ENCODE assay signal across 8 mouse cellular contexts in genomic region chr15:102126303-102126702, GRCm38 (mm10). TPM values are rescaled to one million over a fixed set of nuclear protein-coding genes. Genes with fewer than 3 reads are reported as not detected.
A peak's percentile ranks its signal among the peaks of the same experiment; 100 is the strongest.
DNase-seq lines count a peak whose midpoint lies in the region; ATAC-seq and TF ChIP-seq lines count a peak whose summit lies in the region.
"Had no signal": no experiment of that assay in that cellular context is flagged by ENCODE, and none has a peak within 500 bp of the region (broad histone marks: within the 10 kb centered on the region; RNA-seq: fewer than 3 reads in every experiment).

No protein-coding gene starts in this region.

- no peaks in the 10 kb centered on the region for H3K27me3 ChIP-seq in liver, embryonic 15.5 days
- H3K27me3 ChIP-seq in liver, embryonic 11.5 days (replicated peaks; ENCODE audit: control insufficient read depth, insufficient read depth, low read length) = no peaks in the 10 kb centered on the region
- no peaks in the 10 kb centered on the region for H3K27me3 ChIP-seq in kidney, adult 2 months (replicated peaks; ENCODE audit: control insufficient read depth, insufficient read depth, low read length)
- H3K27me3 ChIP-seq in stomach, postnatal 0 days (ENCODE audit: control insufficient read depth, insufficient read depth, low read length) = no peaks in the 10 kb centered on the region

- TF ChIP-seq EP300 in stomach, postnatal 0 days (optimal IDR thresholded peaks at IDR 0.05) = no peak

- H3K4me3 ChIP-seq in liver, embryonic 15.5 days (replicated peaks) = no peak overlapping the region
- no peak overlapping the region for H3K4me3 ChIP-seq in liver, embryonic 11.5 days (ENCODE audit: low read depth, low read length)
- no peak overlapping the region for H3K4me3 ChIP-seq in kidney, adult 2 months (ENCODE audit: insufficient read depth, low read depth, low read length)
- no peak overlapping the region for H3K4me3 ChIP-seq in stomach, postnatal 0 days (ENCODE audit: low read depth, low read length)

- no peaks in the 10 kb centered on the region for H3K9me3 ChIP-seq in liver, embryonic 15.5 days (replicated peaks)
- H3K9me3 ChIP-seq in liver, embryonic 11.5 days (ENCODE audit: control insufficient read depth, low read length) = no peaks in the 10 kb centered on the region
- no peaks in the 10 kb centered on the region for H3K9me3 ChIP-seq in stomach, postnatal 0 days (ENCODE audit: control insufficient read depth, low read length)
- H3K9me3 ChIP-seq: G1E had no signal

- no peak overlapping the region for H3K4me2 ChIP-seq in liver, embryonic 15.5 days
- no peak overlapping the region for H3K4me2 ChIP-seq in liver, embryonic 11.5 days
- no peak overlapping the region for H3K4me2 ChIP-seq in stomach, postnatal 0 days (replicated peaks; ENCODE audit: low read depth)

- H3K36me3 ChIP-seq in liver, embryonic 15.5 days (replicated peaks) = peaks cover 76% of the 10 kb centered on the region
- H3K36me3 ChIP-seq in liver, embryonic 11.5 days (ENCODE audit: control insufficient read depth, insufficient read depth, low read length) = peaks cover 39% of the 10 kb centered on the region; the same call in 1 of the 2 replicates
- H3K36me3 ChIP-seq in kidney, adult 2 months (ENCODE audit: control insufficient read depth, insufficient read depth, low read length) = no peaks in the 10 kb centered on the region; the same call in 1 of the 2 replicates
- H3K36me3 ChIP-seq in stomach, postnatal 0 days (ENCODE audit: control insufficient read depth, insufficient read depth, low read length) = peaks cover 23% of the 10 kb centered on the region

- TF ChIP-seq CTCF in kidney, adult 2 months (conservative IDR thresholded peaks at IDR 0.05; ENCODE audit: insufficient read depth, insufficient read length, low read depth, low read length) = no peak
- no peak for TF ChIP-seq CTCF in stomach, postnatal 0 days (IDR thresholded peaks at IDR 0.05; ENCODE audit: low read depth)

- WGBS in liver, embryonic 15.5 days (ENCODE audit: insufficient replicate concordance) = 57% methylated on average over 2 of the region's 2 CpGs
- WGBS in liver, embryonic 11.5 days = 79% methylated on average over 2 of the region's 2 CpGs
- 27% methylated on average over 2 of the region's 2 CpGs for WGBS in kidney, adult 2 months
- WGBS in stomach, postnatal 0 days = 45% methylated on average over 2 of the region's 2 CpGs

- H3K4me1 ChIP-seq in liver, embryonic 15.5 days (replicated peaks) = no peaks in the 10 kb centered on the region
- no peaks in the 10 kb centered on the region; the same call in 1 of the 2 replicates for H3K4me1 ChIP-seq in liver, embryonic 11.5 days (replicated peaks; ENCODE audit: control insufficient read depth, insufficient read depth, low read length)
- peaks cover 9% of the 10 kb centered on the region; the same call in 1 of the 2 replicates for H3K4me1 ChIP-seq in kidney, adult 2 months (ENCODE audit: control insufficient read depth, insufficient read depth, low read length)
- H3K4me1 ChIP-seq in stomach, postnatal 0 days (replicated peaks; ENCODE audit: control insufficient read depth, insufficient read depth) = no peaks in the 10 kb centered on the region

- DNase-seq in liver, embryonic 11.5 days (ENCODE audit: low spot score) = no peak
- DNase-seq in cerebellum, postnatal 36 days = peak; percentile 67 to 77
- peak; percentile 89 for DNase-seq in kidney, adult 2 months
- no peak for DNase-seq in stomach, postnatal 0 days (ENCODE audit: low spot score)
- no peak for DNase-seq in thymus, postnatal 10 days (ENCODE audit: low spot score in 2 of 2)
- DNase-seq in urinary bladder, postnatal 36 days (ENCODE audit: low spot score in 2 of 2) = no peak

- no peak overlapping the region for H3K9ac ChIP-seq in liver, embryonic 15.5 days
- no peak overlapping the region for H3K9ac ChIP-seq in liver, embryonic 11.5 days (ENCODE audit: low read depth, low read length)
- no peak overlapping the region for H3K9ac ChIP-seq in stomach, postnatal 0 days (ENCODE audit: low read length)

- ATAC-seq in liver, embryonic 15.5 days (ENCODE audit: insufficient read depth) = 0 out of 2 replicates have a peak, but pooled peaks have one; percentile 15
- no peak for ATAC-seq in liver, embryonic 11.5 days (replicated peaks; ENCODE audit: low FRiP score)
- ATAC-seq in stomach, postnatal 0 days (ENCODE audit: low FRiP score, low TSS enrichment) = peak; percentile 41; the same call in 1 of the 2 replicates

- no peak overlapping the region for H3K27ac ChIP-seq in liver, embryonic 15.5 days (replicated peaks)
- H3K27ac ChIP-seq in liver, embryonic 11.5 days (ENCODE audit: low read depth, low read length) = no peak overlapping the region
- peak overlapping the region; percentile 73 for H3K27ac ChIP-seq in kidney, adult 2 months (ENCODE audit: insufficient read depth, low read depth, low read length)
- H3K27ac ChIP-seq in stomach, postnatal 0 days (replicated peaks) = peak overlapping the region; percentile 35; the same call in 1 of the 2 replicates

- TF ChIP-seq POLR2A in kidney, adult 2 months (IDR thresholded peaks at IDR 0.05; ENCODE audit: low read depth, low read length) = no peak

RNA-seq across cellular contexts. Expression of gene Spryd3, which starts 9.7 kb away (rescaled TPM):
- polyA plus RNA-seq in liver, embryonic 15.5 days (2015; fragmentation: Nextera tagmentation; extraction: Ambion mirVana) = 12.9 and 14.6 TPM in 2 replicates
- 15.1 and 18.7 TPM in 2 replicates for polyA plus RNA-seq in liver, embryonic 11.5 days (2014; fragmentation: Nextera tagmentation; extraction: Ambion mirVana)
- 29.7 and 30.1 TPM in 2 replicates for polyA plus RNA-seq in kidney, adult 2 months (2012; rRNA removed)
- 28.5 and 29.0 TPM in 2 replicates for polyA plus RNA-seq in stomach, postnatal 0 days (2015; fragmentation: Nextera tagmentation; extraction: Ambion mirVana)

RNA-seq across cellular contexts. Expression of gene Igfbp6, which starts 17.9 kb away (rescaled TPM):
- polyA plus RNA-seq in liver, embryonic 15.5 days (2015; fragmentation: Nextera tagmentation; extraction: Ambion mirVana) = 1.8 and 1.9 TPM in 2 replicates
- polyA plus RNA-seq in liver, embryonic 11.5 days (2014; fragmentation: Nextera tagmentation; extraction: Ambion mirVana) = 0.77 and 1.1 TPM in 2 replicates
- 18.5 and 26.8 TPM in 2 replicates for polyA plus RNA-seq in kidney, adult 2 months (2012; rRNA removed)
- polyA plus RNA-seq in stomach, postnatal 0 days (2015; fragmentation: Nextera tagmentation; extraction: Ambion mirVana) = 30.6 and 39.5 TPM in 2 replicates

RNA-seq across cellular contexts. Expression of gene Soat2, which starts 24.0 kb away (rescaled TPM):
- polyA plus RNA-seq in liver, embryonic 15.5 days (2015; fragmentation: Nextera tagmentation; extraction: Ambion mirVana) = 33.1 and 34.7 TPM in 2 replicates
- 31.4 and 36.2 TPM in 2 replicates for polyA plus RNA-seq in liver, embryonic 11.5 days (2014; fragmentation: Nextera tagmentation; extraction: Ambion mirVana)
- polyA plus RNA-seq in kidney, adult 2 months (2012; rRNA removed) = 1.1 and 1.2 TPM in 2 replicates
- 5.9 and 6.0 TPM in 2 replicates for polyA plus RNA-seq in stomach, postnatal 0 days (2015; fragmentation: Nextera tagmentation; extraction: Ambion mirVana)

RNA-seq across cellular contexts. Expression of gene Tns2, which starts 26.1 kb away (rescaled TPM):
- polyA plus RNA-seq in liver, embryonic 15.5 days (2015; fragmentation: Nextera tagmentation; extraction: Ambion mirVana) = 4.7 and 5.4 TPM in 2 replicates
- polyA plus RNA-seq in liver, embryonic 11.5 days (2014; fragmentation: Nextera tagmentation; extraction: Ambion mirVana) = 13.2 and 17.8 TPM in 2 replicates
- 124 and 143 TPM in 2 replicates for polyA plus RNA-seq in kidney, adult 2 months (2012; rRNA removed)
- 11.9 and 15.5 TPM in 2 replicates for polyA plus RNA-seq in stomach, postnatal 0 days (2015; fragmentation: Nextera tagmentation; extraction: Ambion mirVana)

RNA-seq across cellular contexts. Expression of gene Eif4b, which starts 52.7 kb away (rescaled TPM):
- 43.5 and 48.3 TPM in 2 replicates for polyA plus RNA-seq in liver, embryonic 15.5 days (2015; fragmentation: Nextera tagmentation; extraction: Ambion mirVana)
- 154 and 162 TPM in 2 replicates for polyA plus RNA-seq in liver, embryonic 11.5 days (2014; fragmentation: Nextera tagmentation; extraction: Ambion mirVana)
- 92.1 and 124 TPM in 2 replicates for polyA plus RNA-seq in kidney, adult 2 months (2012; rRNA removed)
- 46.5 and 48.4 TPM in 2 replicates for polyA plus RNA-seq in stomach, postnatal 0 days (2015; fragmentation: Nextera tagmentation; extraction: Ambion mirVana)

Comparison
In these comparisons a context has a peak if more than half of its experiments do, and no peak if none do; other contexts are left out.
1. H3K27ac ChIP-seq: peak in kidney, adult 2 months (single experiment) and stomach, postnatal 0 days (single experiment); none in liver, embryonic 15.5 days (single experiment) and liver, embryonic 11.5 days (single experiment).
2. DNase-seq: peak in cerebellum, postnatal 36 days (2 of 2) and kidney, adult 2 months (single experiment); none in liver, embryonic 11.5 days (single experiment), stomach, postnatal 0 days (single experiment), thymus, postnatal 10 days (0 of 2) and urinary bladder, postnatal 36 days (0 of 2).